Mouse (Mus musculus): ENCODE results near the gene Prl3a1. TPM values are rescaled to one million over a fixed set of nuclear protein-coding genes. Genes with fewer than 3 reads are reported as not detected.

The Prl3a1 gene
- not detected in 2 replicates for polyA plus RNA-seq (2015; fragmentation: Nextera tagmentation; extraction: Ambion mirVana)

- Histone ChIP-seq H3K9ac (no peak within 1 kb of the TSS), H3K9me3 (replicated peaks) (no peaks in the 10 kb centered on the region), H3K27me3 (no peaks in the 10 kb centered on the region), H3K4me3 (replicated peaks) (no peak within 1 kb of the TSS), H3K36me3 (no peaks in the 10 kb centered on the region), H3K27ac (no peak within 1 kb of the TSS), H3K4me1 (replicated peaks) (no peaks in the 10 kb centered on the region), H3K4me2 (no peak within 1 kb of the TSS)
- ATAC-seq (ENCODE audit: low read depth), result no peak
- WGBS (ENCODE audit: insufficient replicate concordance), result 66% methylated on average over 4 of the region's 4 CpGs
- DNase-seq, result no peak
Observed at GRCm38 (mm10) chr13:27259136-27259535, at the start of gene Prl3a1. Gene Prl3a1 (plus strand): TSS chr13:27259436.

DNA sequence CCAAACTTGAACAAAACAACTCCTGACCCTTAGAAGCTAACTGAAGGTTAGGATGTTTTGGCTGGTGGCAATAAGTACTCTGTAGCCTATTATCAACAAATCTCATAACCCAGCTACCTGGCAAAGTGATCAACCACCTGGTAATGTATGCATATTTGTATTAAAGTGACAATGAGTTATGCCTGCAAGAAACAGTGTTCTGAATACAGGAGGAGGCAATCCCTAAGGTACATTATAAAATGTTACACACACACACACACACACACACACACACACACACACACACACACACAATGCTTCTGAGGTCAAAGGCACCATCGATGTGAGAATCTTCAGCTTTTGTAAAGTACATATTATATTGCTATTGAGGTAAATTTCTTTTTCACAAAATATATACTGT is 17.7 kb upstream of the Prl3a1 start, which contains the start of gene Prl3b1:
Gene Prl3b1 (plus strand): TSS at position 301 of the 400 bp plus-strand sequence.
- 76% methylated on average over 1 of the region's 1 CpGs for WGBS (ENCODE audit: insufficient replicate concordance)
- Histone ChIP-seq H3K9ac (no peak within 1 kb of the TSS), H3K4me2 (no peak within 1 kb of the TSS), H3K9me3 (replicated peaks) (no peaks in the 10 kb centered on the region), H3K4me3 (replicated peaks) (no peak within 1 kb of the TSS), H3K4me1 (replicated peaks) (no peaks in the 10 kb centered on the region), H3K27me3 (no peaks in the 10 kb centered on the region), H3K36me3 (no peaks in the 10 kb centered on the region), H3K27ac (no peak within 1 kb of the TSS)
- DNase-seq (no peak), ATAC-seq (ENCODE audit: low read depth) (no peak)

- ATAC-seq (ENCODE audit: low read depth), result no peak
- no peak for DNase-seq
- H3K27me3 ChIP-seq, result no peaks in the 10 kb centered on the region
- 63% methylated on average over 7 of the region's 7 CpGs for WGBS (ENCODE audit: insufficient replicate concordance)
- H3K4me3 ChIP-seq (replicated peaks), result no peak within 1 kb of the TSS
- H3K9ac ChIP-seq, result no peak within 1 kb of the TSS
- H3K36me3 ChIP-seq, result no peaks in the 10 kb centered on the region
- no peak within 1 kb of the TSS for H3K4me2 ChIP-seq
- no peaks in the 10 kb centered on the region for H3K4me1 ChIP-seq (replicated peaks)
- H3K27ac ChIP-seq, result no peak within 1 kb of the TSS
- H3K9me3 ChIP-seq (replicated peaks), result no peaks in the 10 kb centered on the region
Observed at GRCm38 (mm10) chr13:27312334-27313225, 53.3 kb downstream of the Prl3a1 start, which contains the start of gene Prl6a1. Gene Prl6a1 (plus strand): TSS chr13:27312627.

Other genes starting within 250 kb of the Prl3a1 start
- not detected in 2 replicates for gene Prl, start 201.9 kb upstream of the Prl3a1 start, polyA plus RNA-seq (2015; fragmentation: Nextera tagmentation; extraction: Ambion mirVana)
- gene Prl3d1, start 165.2 kb upstream of the Prl3a1 start, polyA plus RNA-seq (2015; fragmentation: Nextera tagmentation; extraction: Ambion mirVana), result not detected in 2 replicates
- gene Prl3d2, start 137.7 kb upstream of the Prl3a1 start, polyA plus RNA-seq (2015; fragmentation: Nextera tagmentation; extraction: Ambion mirVana), result not detected in 2 replicates
- gene Prl3d3, start 102.6 kb upstream of the Prl3a1 start, polyA plus RNA-seq (2015; fragmentation: Nextera tagmentation; extraction: Ambion mirVana), result not detected in 2 replicates
- gene Prl3c1, start 62.8 kb upstream of the Prl3a1 start, polyA plus RNA-seq (2015; fragmentation: Nextera tagmentation; extraction: Ambion mirVana), result not detected in 2 replicates
- gene Prl3b1, start 17.6 kb upstream of the Prl3a1 start, polyA plus RNA-seq (2015; fragmentation: Nextera tagmentation; extraction: Ambion mirVana), result not detected in 2 replicates
- gene Prl6a1, start 53.2 kb downstream of the Prl3a1 start, polyA plus RNA-seq (2015; fragmentation: Nextera tagmentation; extraction: Ambion mirVana), result not detected in 2 replicates
- gene Prl8a2, start 86.2 kb downstream of the Prl3a1 start, polyA plus RNA-seq (2015; fragmentation: Nextera tagmentation; extraction: Ambion mirVana), result not detected in 2 replicates
- not detected in 2 replicates for gene Prl2b1, start 131.4 kb downstream of the Prl3a1 start, polyA plus RNA-seq (2015; fragmentation: Nextera tagmentation; extraction: Ambion mirVana)
- gene Prl8a6, start 179.3 kb downstream of the Prl3a1 start, polyA plus RNA-seq (2015; fragmentation: Nextera tagmentation; extraction: Ambion mirVana), result not detected in 2 replicates